Mouse (Mus musculus) urinary bladder, postnatal 36 days (tissue): ENCODE measurements around the gene Arhgap29.

Experiments
- DNase-seq, 2 experiments: peaks; one replicate each; pipeline ENCODE4 v3.0.0; 2022; ENCODE audit warnings: low spot score in 2 of 2, mixed read lengths in 1 of 2

Gene Arhgap29

GRCm38 (mm10) chr3:122009818-122010217 lies 57.5 kb downstream of the Arhgap29 start:
- no peak for DNase-seq

- no peak for DNase-seq
Measured at GRCm38 (mm10) chr3:122010292-122010691, 58.0 kb downstream of the Arhgap29 start.

- no peak for DNase-seq
Measured at GRCm38 (mm10) chr3:122012464-122012863, 60.1 kb downstream of the Arhgap29 start.

- no peak for DNase-seq
Measured at GRCm38 (mm10) chr3:122018421-122018820, 66.1 kb downstream of the Arhgap29 start.

- no peak for DNase-seq
Measured at GRCm38 (mm10) chr3:122019159-122019558, 66.8 kb downstream of the Arhgap29 start.

GRCm38 (mm10) chr3:122021029-122021652 lies 68.8 kb downstream of the Arhgap29 start:
- no peak for DNase-seq

GRCm38 (mm10) chr3:122022355-122022754 lies 70.0 kb downstream of the Arhgap29 start:
- DNase-seq, result no peak

GRCm38 (mm10) chr3:122026676-122027075 lies 74.3 kb downstream of the Arhgap29 start:
- DNase-seq, result no peak

GRCm38 (mm10) chr3:122027776-122028175 lies 75.4 kb downstream of the Arhgap29 start:
- no peak for DNase-seq

- DNase-seq, result no peak
Measured at GRCm38 (mm10) chr3:122033248-122033837, 81.0 kb downstream of the Arhgap29 start.

- DNase-seq, result no peak
Measured at GRCm38 (mm10) chr3:122034240-122034639, 81.9 kb downstream of the Arhgap29 start.

GRCm38 (mm10) chr3:122035092-122035491 lies 82.8 kb downstream of the Arhgap29 start:
- DNase-seq, result no peak

GRCm38 (mm10) chr3:122040522-122040921 lies 88.2 kb downstream of the Arhgap29 start:
- no peak for DNase-seq

- no peak for DNase-seq
Measured at GRCm38 (mm10) chr3:122043102-122043501, 90.8 kb downstream of the Arhgap29 start.

- DNase-seq, result no peak
Measured at GRCm38 (mm10) chr3:122043799-122044547, 91.6 kb downstream of the Arhgap29 start, which contains the start of gene Abca4. TSS of gene Abca4 (plus strand) at chr3:122044443.

GRCm38 (mm10) chr3:122046187-122046620 lies 93.9 kb downstream of the Arhgap29 start:
- DNase-seq, result peak in 1 of 2 experiments; percentile 18

GRCm38 (mm10) chr3:122047402-122047801 lies 95.1 kb downstream of the Arhgap29 start:
- DNase-seq, result no peak

GRCm38 (mm10) chr3:122047921-122048861 lies 95.8 kb downstream of the Arhgap29 start:
- peak; percentile 31 to 73 for DNase-seq

- DNase-seq, result no peak
Measured at GRCm38 (mm10) chr3:122049158-122049557, 96.8 kb downstream of the Arhgap29 start.

GRCm38 (mm10) chr3:122058439-122059198 lies 106.3 kb downstream of the Arhgap29 start:
- DNase-seq, result no peak

- no peak for DNase-seq
Measured at GRCm38 (mm10) chr3:122062586-122062985, 110.2 kb downstream of the Arhgap29 start.
